Mouse (Mus musculus): ENCODE measurements around the gene Gm28308. TPM values are rescaled to one million over a fixed set of nuclear protein-coding genes. Genes with fewer than 3 reads are reported as not detected.
A peak's percentile ranks its signal among the peaks of the same experiment; 100 is the strongest.

Gm28308 gene
- polyA plus RNA-seq, 2 experiments, result 1.1 to 3.2 TPM

- Histone ChIP-seq H3K36me3 (ENCODE audit: control insufficient read depth, insufficient read depth, low read length) (peaks cover 28% of the 10 kb centered on the region), H3K27me3 (ENCODE audit: control insufficient read depth, insufficient read depth, low read length) (no peaks in the 10 kb centered on the region), H3K4me1 (ENCODE audit: control insufficient read depth, insufficient read depth, low read length) (peaks cover 23% of the 10 kb centered on the region), H3K4me3 (replicated peaks; ENCODE audit: low read length) (peak overlapping the region; percentile 90), H3K4me2 (replicated peaks; ENCODE audit: low read depth, low read length, severe bottlenecking) (peak overlapping the region; percentile 96), H3K9me3 (ENCODE audit: control insufficient read depth, low read length) (no peaks in the 10 kb centered on the region), H3K9ac (ENCODE audit: low read depth, low read length, severe bottlenecking) (peak overlapping the region; percentile 100), H3K27ac (replicated peaks; ENCODE audit: low read depth, low read length) (peak overlapping the region; percentile 99)
- DNase-seq (ENCODE audit: low spot score) (no peak), ATAC-seq (ENCODE audit: low FRiP score, low read depth) (no peak)
- WGBS, result 16% methylated on average over 3 of the region's 3 CpGs
- TF ChIP-seq POLR2A (IDR thresholded peaks at IDR 0.05; ENCODE audit: borderline replicate concordance, extremely low read depth, insufficient read depth, insufficient read length), result no peak
These were observed 23.7 kb upstream of the Gm28308 start for GRCm38 (mm10) chr6:52236806-52237205.

GRCm38 (mm10) chr6:52235866-52236265 lies 22.7 kb upstream of the Gm28308 start:
- Histone ChIP-seq H3K27ac (replicated peaks; ENCODE audit: low read depth, low read length) (peak overlapping the region; percentile 99), H3K4me2 (replicated peaks; ENCODE audit: low read depth, low read length, severe bottlenecking) (peak overlapping the region; percentile 96), H3K27me3 (ENCODE audit: control insufficient read depth, insufficient read depth, low read length) (no peaks in the 10 kb centered on the region), H3K4me3 (replicated peaks; ENCODE audit: low read length) (peak overlapping the region; percentile 90), H3K4me1 (ENCODE audit: control insufficient read depth, insufficient read depth, low read length) (peaks cover 20% of the 10 kb centered on the region), H3K9ac (ENCODE audit: low read depth, low read length, severe bottlenecking) (peak overlapping the region; percentile 100), H3K36me3 (ENCODE audit: control insufficient read depth, insufficient read depth, low read length) (peaks cover 35% of the 10 kb centered on the region), H3K9me3 (ENCODE audit: control insufficient read depth, low read length) (no peaks in the 10 kb centered on the region)
- no peak for TF ChIP-seq POLR2A (IDR thresholded peaks at IDR 0.05; ENCODE audit: borderline replicate concordance, extremely low read depth, insufficient read depth, insufficient read length)
- DNase-seq (ENCODE audit: low spot score), result no peak
- 21% methylated on average over 6 of the region's 6 CpGs for WGBS
- ATAC-seq (ENCODE audit: low FRiP score, low read depth), result no peak

DNA sequence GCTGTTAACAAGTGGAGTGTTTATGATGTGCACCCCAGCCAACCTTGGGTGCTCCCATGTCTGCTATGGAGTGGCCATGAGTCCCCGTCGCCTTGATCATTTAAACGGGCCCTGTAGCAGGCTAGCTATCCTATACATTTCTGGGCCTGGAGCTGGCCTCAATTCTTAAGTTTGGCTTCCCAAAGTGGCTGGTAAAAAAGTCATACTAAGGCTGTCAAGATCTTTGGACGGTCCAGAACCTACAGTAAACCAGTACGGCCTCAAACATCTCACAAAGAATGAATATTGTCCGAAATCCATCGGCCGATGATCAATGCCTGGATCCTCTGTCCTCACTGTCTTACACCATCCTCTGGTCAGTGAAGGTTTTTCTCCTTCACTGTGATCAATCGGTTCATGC lies 22.1 kb upstream of the Gm28308 start:
- 0 out of 2 replicates have a peak, but pooled peaks have one; percentile 18 for TF ChIP-seq POLR2A (IDR thresholded peaks at IDR 0.05; ENCODE audit: borderline replicate concordance, extremely low read depth, insufficient read depth, insufficient read length)
- H3K9me3 ChIP-seq (ENCODE audit: control insufficient read depth, low read length), result no peaks in the 10 kb centered on the region
- H3K9ac ChIP-seq (ENCODE audit: low read depth, low read length, severe bottlenecking), result peak overlapping the region; percentile 100
- 14% methylated on average over 9 of the region's 9 CpGs for WGBS
- DNase-seq (ENCODE audit: low spot score) (no peak), ATAC-seq (ENCODE audit: low FRiP score, low read depth) (no peak)
- peaks cover 41% of the 10 kb centered on the region for H3K36me3 ChIP-seq (ENCODE audit: control insufficient read depth, insufficient read depth, low read length)
- peak overlapping the region; percentile 96 for H3K4me2 ChIP-seq (replicated peaks; ENCODE audit: low read depth, low read length, severe bottlenecking)
- H3K4me1 ChIP-seq (ENCODE audit: control insufficient read depth, insufficient read depth, low read length), result peaks cover 18% of the 10 kb centered on the region
- H3K27ac ChIP-seq (replicated peaks; ENCODE audit: low read depth, low read length), result peak overlapping the region; percentile 99
- H3K4me3 ChIP-seq (replicated peaks; ENCODE audit: low read length), result peak overlapping the region; percentile 90
- H3K27me3 ChIP-seq (ENCODE audit: control insufficient read depth, insufficient read depth, low read length), result no peaks in the 10 kb centered on the region

DNA sequence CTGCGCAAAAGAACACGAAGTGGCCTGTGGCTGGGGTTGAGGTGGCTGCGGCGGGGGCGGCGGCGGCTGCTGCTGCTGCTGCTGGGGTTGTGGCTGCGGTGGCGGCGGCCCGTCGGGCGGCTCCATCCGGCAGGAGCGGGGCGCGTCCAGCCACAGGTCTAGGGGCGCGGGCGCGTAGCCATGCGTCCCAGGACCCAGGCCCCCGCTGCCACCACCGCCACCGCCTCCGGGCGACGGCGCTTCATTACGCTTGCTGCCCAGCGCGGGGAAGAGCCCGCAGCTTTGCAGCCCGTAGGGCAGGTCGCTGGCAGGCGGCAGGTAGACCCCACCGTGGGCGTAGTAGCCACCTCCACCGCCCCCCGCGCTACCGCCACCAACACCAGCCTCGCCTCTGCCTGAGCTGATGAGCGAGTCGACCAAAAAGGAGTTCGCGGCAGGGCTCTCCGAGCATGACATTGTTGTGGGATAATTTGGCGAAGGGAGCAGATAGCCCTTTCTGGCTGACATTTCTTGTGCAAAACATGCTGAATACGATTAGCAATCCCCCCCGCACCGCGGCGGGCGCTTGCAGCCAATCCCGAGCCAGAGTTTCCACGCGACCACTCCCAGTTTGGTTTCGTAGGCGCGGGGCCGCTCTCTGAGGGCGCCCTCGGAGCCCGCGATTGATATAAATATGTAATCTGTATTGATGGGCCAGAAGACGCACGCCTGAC lies 21.4 kb upstream of the Gm28308 start:
- peak overlapping the region; percentile 100 for H3K9ac ChIP-seq (ENCODE audit: low read depth, low read length, severe bottlenecking)
- peak overlapping the region; percentile 90 for H3K4me3 ChIP-seq (replicated peaks; ENCODE audit: low read length)
- WGBS, result 2% methylated on average over 41 of the region's 68 CpGs
- no peaks in the 10 kb centered on the region for H3K27me3 ChIP-seq (ENCODE audit: control insufficient read depth, insufficient read depth, low read length)
- H3K4me1 ChIP-seq (ENCODE audit: control insufficient read depth, insufficient read depth, low read length), result peaks cover 18% of the 10 kb centered on the region
- peak; percentile 95 for DNase-seq (ENCODE audit: low spot score)
- peaks cover 48% of the 10 kb centered on the region for H3K36me3 ChIP-seq (ENCODE audit: control insufficient read depth, insufficient read depth, low read length)
- H3K27ac ChIP-seq (replicated peaks; ENCODE audit: low read depth, low read length), result peak overlapping the region; percentile 99
- peak overlapping the region; percentile 96 for H3K4me2 ChIP-seq (replicated peaks; ENCODE audit: low read depth, low read length, severe bottlenecking)
- H3K9me3 ChIP-seq (ENCODE audit: control insufficient read depth, low read length), result no peaks in the 10 kb centered on the region
- no peak for TF ChIP-seq POLR2A (IDR thresholded peaks at IDR 0.05; ENCODE audit: borderline replicate concordance, extremely low read depth, insufficient read depth, insufficient read length)
- peak; percentile 72 for ATAC-seq (ENCODE audit: low FRiP score, low read depth)

GRCm38 (mm10) chr6:52233546-52234427 lies 20.6 kb upstream of the Gm28308 start:
- under 1% methylated on average over 50 of the region's 70 CpGs for WGBS
- Histone ChIP-seq H3K4me3 (replicated peaks; ENCODE audit: low read length) (peak overlapping the region; percentile 90), H3K4me2 (replicated peaks; ENCODE audit: low read depth, low read length, severe bottlenecking) (peak overlapping the region; percentile 96), H3K4me1 (ENCODE audit: control insufficient read depth, insufficient read depth, low read length) (peaks cover 18% of the 10 kb centered on the region), H3K27ac (replicated peaks; ENCODE audit: low read depth, low read length) (peak overlapping the region; percentile 99), H3K9ac (ENCODE audit: low read depth, low read length, severe bottlenecking) (peak overlapping the region; percentile 100), H3K27me3 (ENCODE audit: control insufficient read depth, insufficient read depth, low read length) (no peaks in the 10 kb centered on the region), H3K36me3 (ENCODE audit: control insufficient read depth, insufficient read depth, low read length) (peaks cover 56% of the 10 kb centered on the region), H3K9me3 (ENCODE audit: control insufficient read depth, low read length) (no peaks in the 10 kb centered on the region)
- TF ChIP-seq POLR2A (IDR thresholded peaks at IDR 0.05; ENCODE audit: borderline replicate concordance, extremely low read depth, insufficient read depth, insufficient read length), result no peak
- ATAC-seq (ENCODE audit: low FRiP score, low read depth) (peak; percentile 25; the same call in 1 of the 2 replicates), DNase-seq (ENCODE audit: low spot score) (no peak)
